Mouse (Mus musculus) cerebellum, adult 2 months (tissue): Measurements from ENCODE around the gene Prkcb.

ENCODE experiments used
- CTCF ChIP-seq: fragments of 200-500 bp; IDR thresholded peaks from 2 replicates; pipeline ENCODE4 v1.5.1; 2011; ENCODE audit warnings: low read depth, mild to moderate bottlenecking, control low read depth, low read length, moderate library complexity, borderline replicate concordance; ENCODE audit not compliant: insufficient read depth
- POLR2A ChIP-seq: fragments of 200-500 bp; IDR thresholded peaks from 2 replicates; pipeline ENCODE4 v1.6.1; 2011; ENCODE audit warnings: low read length, control low read depth, borderline replicate concordance; ENCODE audit not compliant: insufficient read depth

GRCm38 (mm10) chr7:122320843-122321544 lies 32.4 kb downstream of the Prkcb start:
- TF ChIP-seq POLR2A: no peak
- no peak for TF ChIP-seq CTCF
